Mouse (Mus musculus) embryonic facial prominence, embryonic 14.5 days (tissue): ENCODE results near the gene Fyb2. TPM values are rescaled to one million over a fixed set of nuclear protein-coding genes. Genes with fewer than 3 reads are reported as not detected.

Experiments used
- ATAC-seq: fragments of 200-750 bp; cut with Nextera tagmentation; 2 replicates; pipeline ENCODE4 v1.8.0; 2017; ENCODE audit warnings: low read depth, moderate number of reproducible peaks, moderate TSS enrichment
- DNase-seq: peaks from one replicate; pipeline ENCODE4 v3.0.0-alpha.2; 2015; ENCODE audit warnings: low spot score
- H3K27ac ChIP-seq: fragments of 300-500 bp; sonication (generic); replicated peaks from 2 replicates; pipeline ENCODE4 v1.5.1; 2014; ENCODE audit warnings: low read depth, mild to moderate bottlenecking, low read length, moderate library complexity
- H3K27me3 ChIP-seq: fragments of 300-500 bp; sonication (generic); replicated peaks from 2 replicates; pipeline ENCODE4 v1.6.1; 2014; ENCODE audit warnings: low read length; ENCODE audit not compliant: control insufficient read depth, insufficient read depth
- H3K36me3 ChIP-seq: fragments of 300-500 bp; sonication (generic); 2 replicates; pipeline ENCODE4 v1.6.1; 2014; ENCODE audit warnings: low read length, mixed read lengths; ENCODE audit not compliant: control insufficient read depth, insufficient read depth
- H3K4me1 ChIP-seq: fragments of 300-500 bp; sonication (generic); 2 replicates; pipeline ENCODE4 v1.6.1; 2014; ENCODE audit warnings: antibody characterized with exemption, low read length; ENCODE audit not compliant: control insufficient read depth, insufficient read depth
- H3K4me2 ChIP-seq: fragments of 300-500 bp; sonication (generic); 2 replicates; pipeline ENCODE4 v1.6.1; 2014; ENCODE audit warnings: low read depth, mild to moderate bottlenecking, low read length, moderate library complexity, mixed read lengths
- H3K4me3 ChIP-seq: fragments of 300-500 bp; sonication (generic); 2 replicates; pipeline ENCODE4 v1.5.1; 2014; ENCODE audit warnings: low read depth, mild to moderate bottlenecking, low read length
- H3K9ac ChIP-seq: fragments of 300-500 bp; sonication (generic); 2 replicates; pipeline ENCODE4 v1.6.1; 2014; ENCODE audit warnings: low read depth, mild to moderate bottlenecking, low read length, moderate library complexity, mixed read lengths
- H3K9me3 ChIP-seq: fragments of 300-500 bp; sonication (generic); 2 replicates; pipeline ENCODE4 v1.6.1; 2016; ENCODE audit warnings: low read length; ENCODE audit not compliant: control insufficient read depth
- WGBS: fragments of 180-500 bp; shearing (Covaris S2); extraction: QIAGEN DNeasy Blood & Tissue Kit; methylation state at CpG from one replicate; pipeline ENCODE4 v1.1.7; 2014; 5-methylcytosine and 5-hydroxymethylcytosine counted together
- polyA plus RNA-seq: library from polyadenylated mRNA; unstranded; fragments of >200 nt; fragmentation: Nextera tagmentation; extraction: Ambion mirVana; gene quantifications from 2 replicates; pipeline ENCODE4 v1.2.1, GENCODE M21; 2014

Fyb2 gene
- polyA plus RNA-seq, 1 experiment from 2014 or later: 0.28 TPM

- ATAC-seq: no peak
- no peak overlapping the region for H3K27ac ChIP-seq
- H3K4me3 ChIP-seq: no peak overlapping the region
- H3K27me3 ChIP-seq: no peaks in the 10 kb centered on the region
- DNase-seq: no peak
- H3K4me2 ChIP-seq: no peak overlapping the region
- 79% methylated on average over 7 of the region's 7 CpGs for WGBS
- no peaks in the 10 kb centered on the region for H3K4me1 ChIP-seq
- H3K36me3 ChIP-seq: no peaks in the 10 kb centered on the region
- no peak overlapping the region for H3K9ac ChIP-seq
- no peaks in the 10 kb centered on the region for H3K9me3 ChIP-seq
Measured at GRCm38 (mm10) chr4:104929165-104929564, 15.9 kb downstream of the Fyb2 start.

- DNase-seq (no peak), ATAC-seq (no peak)
- Histone ChIP-seq H3K4me1 (no peaks in the 10 kb centered on the region), H3K27me3 (no peaks in the 10 kb centered on the region), H3K4me2 (no peak overlapping the region), H3K4me3 (no peak overlapping the region), H3K27ac (no peak overlapping the region), H3K9me3 (no peaks in the 10 kb centered on the region), H3K9ac (no peak overlapping the region), H3K36me3 (no peaks in the 10 kb centered on the region)
Measured at GRCm38 (mm10) chr4:104933620-104934019, 20.4 kb downstream of the Fyb2 start.

- H3K9ac ChIP-seq: no peak overlapping the region
- whole genome bisulfite sequencing: 62% methylated on average over 3 of the region's 3 CpGs
- H3K27ac ChIP-seq: no peak overlapping the region
- no peak overlapping the region for H3K4me3 ChIP-seq
- H3K4me2 ChIP-seq: no peak overlapping the region
- ATAC-seq (no peak), DNase-seq (no peak)
- no peaks in the 10 kb centered on the region for H3K4me1 ChIP-seq
- no peaks in the 10 kb centered on the region for H3K9me3 ChIP-seq
- H3K36me3 ChIP-seq: no peaks in the 10 kb centered on the region
- no peaks in the 10 kb centered on the region for H3K27me3 ChIP-seq
Measured at GRCm38 (mm10) chr4:104934997-104935396, 21.7 kb downstream of the Fyb2 start.

GRCm38 (mm10) chr4:104935436-104935835 is 22.2 kb downstream of the Fyb2 start:
- no peak for ATAC-seq

GRCm38 (mm10) chr4:104936011-104936410 is 22.8 kb downstream of the Fyb2 start:
- 33% methylated on average over 9 of the region's 9 CpGs for WGBS
- Histone ChIP-seq H3K27ac (no peak overlapping the region), H3K27me3 (no peaks in the 10 kb centered on the region), H3K4me1 (no peaks in the 10 kb centered on the region), H3K36me3 (no peaks in the 10 kb centered on the region), H3K4me2 (no peak overlapping the region), H3K9ac (no peak overlapping the region), H3K4me3 (no peak overlapping the region), H3K9me3 (no peaks in the 10 kb centered on the region)
- ATAC-seq (peak; percentile 60; the same call in 1 of the 2 replicates), DNase-seq (peak; percentile 53)

More at GRCm38 (mm10) chr4:104935436-104935835, 22.2 kb downstream of the Fyb2 start:
- no peak for DNase-seq
- Histone ChIP-seq H3K9ac (no peak overlapping the region), H3K27me3 (no peaks in the 10 kb centered on the region), H3K27ac (no peak overlapping the region), H3K9me3 (no peaks in the 10 kb centered on the region), H3K4me3 (no peak overlapping the region), H3K4me2 (no peak overlapping the region), H3K4me1 (no peaks in the 10 kb centered on the region), H3K36me3 (no peaks in the 10 kb centered on the region)
- WGBS: 69% methylated on average over 3 of the region's 3 CpGs

- Histone ChIP-seq H3K9ac (no peak overlapping the region), H3K27me3 (no peaks in the 10 kb centered on the region), H3K36me3 (no peaks in the 10 kb centered on the region), H3K4me2 (no peak overlapping the region), H3K4me1 (no peaks in the 10 kb centered on the region), H3K9me3 (no peaks in the 10 kb centered on the region), H3K4me3 (no peak overlapping the region), H3K27ac (no peak overlapping the region)
- DNase-seq (no peak), ATAC-seq (no peak)
- 82% methylated on average over 6 of the region's 6 CpGs for WGBS
Measured at GRCm38 (mm10) chr4:104939535-104939934, 26.3 kb downstream of the Fyb2 start.

GRCm38 (mm10) chr4:104941895-104942294 is 28.6 kb downstream of the Fyb2 start:
- Histone ChIP-seq H3K27ac (no peak overlapping the region), H3K9me3 (no peaks in the 10 kb centered on the region), H3K4me2 (no peak overlapping the region), H3K36me3 (no peaks in the 10 kb centered on the region), H3K9ac (no peak overlapping the region), H3K4me1 (no peaks in the 10 kb centered on the region), H3K4me3 (no peak overlapping the region), H3K27me3 (no peaks in the 10 kb centered on the region)
- DNase-seq (no peak), ATAC-seq (no peak)
- 84% methylated on average over 1 of the region's 1 CpGs for WGBS

- Histone ChIP-seq H3K27ac (no peak overlapping the region), H3K4me1 (no peaks in the 10 kb centered on the region), H3K9ac (no peak overlapping the region), H3K9me3 (no peaks in the 10 kb centered on the region), H3K27me3 (no peaks in the 10 kb centered on the region), H3K4me3 (no peak overlapping the region), H3K4me2 (no peak overlapping the region), H3K36me3 (no peaks in the 10 kb centered on the region)
- DNase-seq (no peak), ATAC-seq (no peak)
- WGBS: 61% methylated on average over 1 of the region's 1 CpGs
Measured at GRCm38 (mm10) chr4:104944482-104944881, 31.2 kb downstream of the Fyb2 start.

GRCm38 (mm10) chr4:104948886-104949285 is 35.6 kb downstream of the Fyb2 start:
- Histone ChIP-seq H3K36me3 (no peaks in the 10 kb centered on the region), H3K4me1 (no peaks in the 10 kb centered on the region), H3K9me3 (no peaks in the 10 kb centered on the region), H3K4me2 (no peak overlapping the region), H3K27ac (no peak overlapping the region), H3K4me3 (no peak overlapping the region), H3K27me3 (no peaks in the 10 kb centered on the region), H3K9ac (no peak overlapping the region)
- no peak for ATAC-seq
- WGBS: 84% methylated on average over 4 of the region's 4 CpGs
- DNase-seq: no peak
